Mouse (Mus musculus) erythroblast, embryonic 14.5 days (primary cell): Measurements from ENCODE around the gene Hspd1.

Experiments
- GATA1 ChIP-seq: IDR thresholded peaks from 2 replicates; pipeline ENCODE4 v1.6.1; 2012; ENCODE audit warnings: low read length, inconsistent platforms, mixed read lengths
- TAL1 ChIP-seq: IDR thresholded peaks from 3 replicates; pipeline ENCODE4 v1.6.1; 2012; ENCODE audit warnings: low read length, inconsistent platforms, mixed read lengths

- TF ChIP-seq TAL1, result no peak
- peak; percentile 35; the same call in 1 of the 2 replicates for TF ChIP-seq GATA1
Observed at GRCm38 (mm10) chr1:55052355-55052953, 35.6 kb downstream of the Hspd1 start, which contains the start of gene Coq10b.
